Mouse (Mus musculus) cerebral cortex, adult 2 months (tissue): ENCODE results near the gene Gm3298.

Source experiments
- WGBS: fragments of 180-500 bp; shearing (Covaris S2); methylation state at CpG from one replicate; pipeline ENCODE4 v1.1.7; 2018; 5-methylcytosine and 5-hydroxymethylcytosine counted together

Gm3298 gene

DNA sequence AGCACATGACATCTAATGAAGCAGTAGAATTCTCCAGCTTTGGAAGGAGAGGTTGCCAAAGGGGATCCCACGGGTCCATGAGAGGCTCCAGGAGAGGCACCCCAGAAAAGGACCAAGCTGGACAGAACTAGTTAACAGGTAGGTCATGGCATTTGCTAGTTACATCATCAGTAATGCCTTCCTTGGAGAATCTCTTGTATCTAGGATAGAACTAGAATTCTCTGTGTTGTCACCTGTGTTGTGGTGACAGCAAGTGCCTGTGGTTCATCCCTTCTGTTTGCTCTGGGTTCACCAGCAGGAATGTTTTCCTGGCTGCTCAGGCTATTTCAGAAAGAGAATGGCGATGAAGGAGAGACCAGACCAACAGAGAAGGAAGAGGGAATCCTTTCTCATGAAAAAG is at the start of gene Gm3298:
Gm3298 (plus strand) TSS at position 301 of the 400 bp plus-strand sequence.
- WGBS = 76% methylated on average over 1 of the region's 2 CpGs

DNA sequence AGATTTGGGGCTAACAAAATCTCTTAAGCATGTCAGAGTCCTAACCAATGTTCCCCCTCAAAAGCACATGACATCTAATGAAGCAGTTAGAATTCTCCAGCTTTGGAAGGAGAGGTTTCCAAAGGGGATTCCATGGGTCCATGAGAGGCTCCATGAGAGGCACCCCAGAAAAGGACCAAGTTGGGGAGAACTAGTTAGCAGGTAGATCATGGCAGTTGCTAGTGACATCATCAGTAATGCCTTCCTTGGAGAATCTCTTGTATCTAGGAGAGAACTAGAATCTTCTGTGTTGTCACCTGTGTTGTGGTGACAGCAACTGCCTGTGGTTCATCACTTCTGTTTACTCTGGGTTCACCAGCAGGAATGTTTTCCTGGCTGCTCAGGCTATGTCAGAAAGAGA is 32.1 kb upstream of the Gm3298 start, which contains the start of gene Gm8297:
Gm8297 (plus strand) TSS at position 301 of the 400 bp plus-strand sequence.

DNA sequence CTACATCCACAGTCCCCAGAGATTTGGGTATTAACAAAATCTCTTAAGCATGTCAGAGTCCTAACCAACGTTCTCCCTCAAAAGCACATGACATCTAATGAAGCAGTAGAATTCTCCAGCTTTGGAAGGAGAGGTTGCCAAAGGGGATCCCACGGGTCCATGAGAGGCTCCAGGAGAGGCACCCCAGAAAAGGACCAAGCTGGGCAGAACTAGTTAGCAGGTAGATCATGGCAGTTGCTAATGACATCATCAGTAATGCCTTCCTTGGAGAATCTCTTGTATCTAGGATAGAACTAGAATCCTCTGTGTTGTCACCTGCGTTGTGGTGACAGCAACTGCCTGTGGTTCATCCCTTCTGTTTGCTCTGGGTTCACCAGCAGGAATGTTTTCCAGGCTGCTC is 34.6 kb downstream of the Gm3298 start, which contains the start of gene 4930555G01Rik:
4930555G01Rik (plus strand) TSS at position 301 of the 400 bp plus-strand sequence.
- no CpG with 5 or more reads among the region's 3 CpGs for WGBS
